In the genomic region with DNA sequence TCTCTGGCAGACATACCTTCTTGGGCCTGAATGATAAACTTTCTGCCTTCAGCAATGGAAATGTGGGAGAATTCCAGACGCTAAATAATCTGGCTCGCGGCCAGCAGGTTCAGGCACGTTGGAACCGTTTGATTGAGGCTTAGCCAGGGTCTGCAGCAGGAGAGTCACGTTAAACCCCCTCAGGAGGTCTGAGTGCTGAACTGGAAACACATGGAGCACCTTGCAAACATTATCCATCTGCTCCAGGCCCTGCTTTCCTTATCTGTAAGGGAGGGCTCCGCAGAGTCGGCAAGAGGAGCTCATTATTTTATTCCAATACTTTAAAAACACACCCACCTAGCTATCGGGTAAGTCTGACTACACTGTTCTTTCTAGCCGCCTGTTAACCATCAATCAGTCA, we compare ENCODE assay signal across 10 mouse cellular contexts. TPM values are rescaled to one million over a fixed set of nuclear protein-coding genes. Genes with fewer than 3 reads are reported as not detected.
A peak's percentile ranks its signal among the peaks of the same experiment; 100 is the strongest.
DNase-seq lines count a peak whose midpoint lies in the region; ATAC-seq and TF ChIP-seq lines count a peak whose summit lies in the region.
"Had no signal": no experiment of that assay in that cellular context is flagged by ENCODE, and none has a peak within 500 bp of the region (broad histone marks: within the 10 kb centered on the region; RNA-seq: fewer than 3 reads in every experiment).

No protein-coding gene starts in this region.

- TF ChIP-seq POLR2A in kidney, adult 2 months (IDR thresholded peaks at IDR 0.05; ENCODE audit: low read depth, low read length) = no peak

- no peaks in the 10 kb centered on the region for H3K27me3 ChIP-seq in kidney, adult 2 months (replicated peaks; ENCODE audit: control insufficient read depth, insufficient read depth, low read length)
- no peaks in the 10 kb centered on the region for H3K27me3 ChIP-seq in forebrain, embryonic 10.5 days (ENCODE audit: poor library complexity, severe bottlenecking)
- H3K27me3 ChIP-seq in neural tube, embryonic 14.5 days (ENCODE audit: control insufficient read depth, insufficient read depth, low read length) = no peaks in the 10 kb centered on the region

- ATAC-seq in neural tube, embryonic 14.5 days (ENCODE audit: low read depth) = peak; percentile 56; the same call in 1 of the 2 replicates
- no peak for ATAC-seq in megakaryocyte progenitor cell, adult 5-6 weeks (replicated peaks; ENCODE audit: poor library complexity)

- H3K4me2 ChIP-seq in neural tube, embryonic 14.5 days (ENCODE audit: low read depth, low read length) = no peak overlapping the region

- peak; percentile 26 for DNase-seq in kidney, adult 2 months
- DNase-seq in kidney, adult 8-10 months = no peak
- peak; percentile 35 for DNase-seq in forebrain, embryonic 10.5 days (ENCODE audit: extremely low spot score, low spot score)
- DNase-seq in kidney, postnatal 10 days = peak; percentile 40
- DNase-seq in urinary bladder, adult 18-20 months (ENCODE audit: low spot score in 2 of 2) = no peak
- DNase-seq in right cerebral cortex, postnatal 10 days (ENCODE audit: low spot score in 2 of 2) = no peak
- DNase-seq: gastrocnemius, postnatal 10 days; lung, postnatal 14 days had no signal

- no peak overlapping the region for H3K4me3 ChIP-seq in kidney, adult 2 months (ENCODE audit: insufficient read depth, low read depth, low read length)
- no peak overlapping the region for H3K4me3 ChIP-seq in forebrain, embryonic 10.5 days
- no peak overlapping the region for H3K4me3 ChIP-seq in neural tube, embryonic 14.5 days (ENCODE audit: low read depth, low read length)

- TF ChIP-seq CTCF in kidney, adult 2 months (conservative IDR thresholded peaks at IDR 0.05; ENCODE audit: insufficient read depth, insufficient read length, low read depth, low read length) = no peak

- 20% methylated on average over 10 of the region's 10 CpGs for WGBS in kidney, adult 2 months
- WGBS in forebrain, embryonic 10.5 days = 8% methylated on average over 10 of the region's 10 CpGs
- WGBS in neural tube, embryonic 14.5 days = 6% methylated on average over 10 of the region's 10 CpGs

- H3K9ac ChIP-seq in neural tube, embryonic 14.5 days (replicated peaks; ENCODE audit: low read depth, low read length) = no peak overlapping the region

- no peaks in the 10 kb centered on the region for H3K36me3 ChIP-seq in kidney, adult 2 months (ENCODE audit: control insufficient read depth, insufficient read depth, low read length)
- H3K36me3 ChIP-seq in forebrain, embryonic 10.5 days (replicated peaks) = peaks cover 15% of the 10 kb centered on the region
- no peaks in the 10 kb centered on the region for H3K36me3 ChIP-seq in neural tube, embryonic 14.5 days (ENCODE audit: control insufficient read depth, insufficient read depth, low read length)

- H3K4me1 ChIP-seq in kidney, adult 2 months (ENCODE audit: control insufficient read depth, insufficient read depth, low read length) = no peaks in the 10 kb centered on the region
- peaks cover 34% of the 10 kb centered on the region for H3K4me1 ChIP-seq in forebrain, embryonic 10.5 days
- peaks cover 14% of the 10 kb centered on the region for H3K4me1 ChIP-seq in neural tube, embryonic 14.5 days (ENCODE audit: control insufficient read depth, insufficient read depth, low read length)

- H3K27ac ChIP-seq in kidney, adult 2 months (ENCODE audit: insufficient read depth, low read depth, low read length) = no peak overlapping the region
- no peak overlapping the region for H3K27ac ChIP-seq in forebrain, embryonic 10.5 days
- H3K27ac ChIP-seq in neural tube, embryonic 14.5 days (ENCODE audit: low read depth, low read length) = no peak overlapping the region

- peaks cover 11% of the 10 kb centered on the region; the same call in 1 of the 2 replicates for H3K9me3 ChIP-seq in forebrain, embryonic 10.5 days
- no peaks in the 10 kb centered on the region for H3K9me3 ChIP-seq in neural tube, embryonic 14.5 days (ENCODE audit: control insufficient read depth, low read length)

RNA-seq across cellular contexts. Expression of a gene that starts 52.3 kb away (rescaled TPM):
- polyA plus RNA-seq in kidney, adult 2 months (2012; rRNA removed) = 61.0 and 69.3 TPM in 2 replicates
- 25.5 and 26.8 TPM in 2 replicates for polyA plus RNA-seq in forebrain, embryonic 10.5 days (2016; fragmentation: Nextera tagmentation; extraction: Ambion mirVana)
- 15.3 and 18.6 TPM in 2 replicates for polyA plus RNA-seq in neural tube, embryonic 14.5 days (2014; fragmentation: Nextera tagmentation; extraction: Ambion mirVana)
- 1.1 and 4.2 TPM in 2 replicates for total RNA-seq in megakaryocyte progenitor cell, adult 5-6 weeks (2015)
- 0.08 and 6.4 TPM in 2 replicates for total RNA-seq in megakaryocyte progenitor cell, adult 5-6 weeks (2017)

Comparison
In these comparisons a context has a peak if more than half of its experiments do, and no peak if none do; other contexts are left out.
1. DNase-seq: peak in kidney, adult 2 months (single experiment), forebrain, embryonic 10.5 days (single experiment) and kidney, postnatal 10 days (single experiment); none in kidney, adult 8-10 months (0 of 2), urinary bladder, adult 18-20 months (0 of 2) and right cerebral cortex, postnatal 10 days (0 of 2).